In the genomic region with DNA sequence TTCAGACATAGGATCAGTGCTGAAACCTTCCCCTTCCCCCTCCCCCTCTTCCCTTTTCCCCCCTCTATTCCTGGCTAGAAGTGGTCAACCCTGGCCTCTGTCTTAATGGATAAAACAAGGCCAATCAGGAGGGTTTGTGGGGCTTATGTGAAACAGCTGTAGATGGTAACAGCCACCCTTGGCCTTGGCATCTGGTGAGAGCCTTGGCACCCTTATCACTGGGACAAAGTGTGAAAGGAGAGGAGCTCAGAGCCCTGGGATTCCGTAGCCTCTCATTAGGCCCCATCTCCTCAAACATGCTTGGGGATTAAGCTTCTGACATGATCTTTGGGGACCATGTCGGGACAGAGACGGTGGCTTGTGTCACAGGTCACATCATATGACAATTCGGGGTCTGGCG, we compare ENCODE assay signal across 14 mouse cellular contexts.
DNase-seq lines count a peak whose midpoint lies in the region.
"Had no signal": no experiment of that assay in that cellular context is flagged by ENCODE, and none has a peak within 500 bp of the region (broad histone marks: within the 10 kb centered on the region; RNA-seq: fewer than 3 reads in every experiment).

No protein-coding gene starts in this region.

- peak; percentile 27 for DNase-seq in adrenal gland, postnatal 10 days
- no peak for DNase-seq in adrenal gland, adult 8-10 months
- DNase-seq in lung, postnatal 10 days, result peak; percentile 15
- DNase-seq in lung, postnatal 4 days, result no peak
- DNase-seq in ovary, postnatal 36 days (ENCODE audit: low spot score), result peak; percentile 27
- no peak for DNase-seq in ovary, postnatal 14 days (ENCODE audit: low spot score)
- DNase-seq: cerebellum, adult 11 months; cerebellum, adult 2 months; cerebellum, adult 9-11 months; cerebellum, postnatal 25 days; forebrain, postnatal 0 days; gastrocnemius, adult 2 months; gastrocnemius, postnatal 14 days; heart, adult 11 months had no signal

Comparison
In these comparisons a context has a peak if more than half of its experiments do, and no peak if none do; other contexts are left out.
1. DNase-seq: peak in adrenal gland, postnatal 10 days (single experiment), lung, postnatal 10 days (single experiment) and ovary, postnatal 36 days (single experiment); none in adrenal gland, adult 8-10 months (single experiment), lung, postnatal 4 days (0 of 2) and ovary, postnatal 14 days (single experiment).